Mouse (Mus musculus) adrenal gland, adult 18-20 months (tissue): ENCODE measurements at regions not wholly inside any gene's neighbourhood (a gene's known extent, or its start where the extent isn't known, plus 50 kb on each side); places are given as distances from the start of the nearest gene placed in this dataset.
"Not testable (repeated sequence)": the region's sequence is repeated elsewhere in the genome, so short reads cannot be mapped to it uniquely, and the experiment has no call there.

Experiments used
- DNase-seq, 2 experiments: peaks; one replicate each; pipeline ENCODE4 v3.0.0; 2021 to 2022; ENCODE audit warnings: low spot score in 2 of 2

- DNase-seq = not testable (repeated sequence)
Measured at GRCm38 (mm10) chrX:103129347-103129746, 57.1 kb downstream of the Nap1l2 start.

DNA sequence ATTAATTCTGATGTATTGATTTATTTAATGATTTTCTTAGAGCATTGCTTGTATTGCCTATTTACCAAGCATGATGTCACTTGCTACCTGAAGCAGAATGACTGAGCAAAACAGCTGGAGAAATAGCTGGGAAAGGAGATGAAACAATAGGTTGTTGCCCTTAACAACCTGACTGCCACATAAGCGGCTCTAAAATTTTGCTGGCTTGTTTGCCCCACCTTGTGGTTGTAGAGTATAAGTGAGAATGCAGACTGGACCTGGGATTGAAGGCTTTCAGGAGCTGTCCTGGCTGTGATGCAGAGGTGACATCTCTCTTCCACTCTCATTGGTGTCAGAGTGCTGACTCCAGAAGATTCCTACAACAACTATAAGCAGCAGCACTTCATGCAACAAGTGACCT, 77.3 kb downstream of the Nap1l2 start:
- DNase-seq = no peak

GRCm38 (mm10) chrX:103067730-103068621, 118.5 kb downstream of the Nap1l2 start:
- DNase-seq = not testable (repeated sequence)

- not testable (repeated sequence) for DNase-seq
Measured at GRCm38 (mm10) chrX:103067107-103067506, 119.3 kb downstream of the Nap1l2 start.

DNA sequence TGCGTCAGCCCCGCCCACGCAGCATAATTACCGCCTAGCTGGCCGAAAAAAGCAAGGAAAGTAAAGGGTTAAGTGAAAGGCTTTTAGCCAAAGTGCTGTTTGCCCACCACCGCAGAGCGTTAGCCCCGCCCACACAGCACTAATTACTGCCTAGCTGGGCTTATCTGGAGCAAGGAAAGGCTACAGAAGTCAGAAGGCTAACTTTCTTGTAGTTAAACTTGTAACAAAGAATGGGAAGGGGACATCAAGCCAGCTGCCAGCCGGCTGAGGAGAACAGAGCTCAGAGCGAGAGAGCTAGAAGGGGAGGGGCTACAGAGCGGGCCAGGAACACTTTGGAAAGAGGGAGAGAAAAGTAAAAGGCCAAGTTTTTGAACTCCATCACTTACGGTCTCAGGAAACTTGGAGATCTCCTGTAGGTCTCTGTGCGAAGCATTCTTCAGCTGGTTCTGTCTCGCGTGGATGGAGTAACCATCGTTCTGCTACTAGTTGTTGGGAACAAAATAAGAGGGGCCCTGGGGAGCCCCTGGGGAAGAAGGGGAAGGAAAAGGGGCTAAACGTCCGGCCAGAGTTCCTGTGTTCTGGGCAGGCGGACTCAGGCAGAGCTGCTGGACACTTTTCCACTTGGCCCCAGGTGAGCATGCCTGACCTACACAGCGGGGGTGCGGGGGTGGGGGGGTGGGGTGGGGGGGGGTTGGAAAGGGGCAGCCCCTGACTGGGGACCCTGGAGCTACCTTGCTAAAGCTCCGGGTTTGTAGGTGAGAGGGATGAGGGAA, 98.3 kb downstream of the 1700018G05Rik start:
- DNase-seq = peak; percentile 2 to 18

DNA sequence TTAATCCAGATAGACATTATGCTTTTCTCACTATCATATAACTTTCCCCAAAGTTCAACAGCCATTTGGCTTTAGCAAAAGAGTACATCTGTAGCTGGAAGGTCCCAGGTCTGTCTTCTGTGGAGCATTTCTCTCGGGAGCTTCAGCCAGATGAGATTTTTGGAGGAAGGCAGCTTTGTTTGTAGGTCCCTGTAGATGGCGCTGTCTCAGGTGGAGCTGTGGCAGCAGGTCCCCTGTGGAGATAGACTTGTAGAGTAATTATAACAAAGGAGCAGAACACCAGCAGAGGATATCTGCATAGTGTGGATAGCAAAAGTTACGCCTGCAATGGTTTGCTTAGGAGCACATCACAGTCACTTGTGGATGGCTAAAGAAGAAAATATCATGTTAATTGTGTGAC, 97.3 kb downstream of the 1700018G05Rik start:
- not testable (repeated sequence) for DNase-seq

DNA sequence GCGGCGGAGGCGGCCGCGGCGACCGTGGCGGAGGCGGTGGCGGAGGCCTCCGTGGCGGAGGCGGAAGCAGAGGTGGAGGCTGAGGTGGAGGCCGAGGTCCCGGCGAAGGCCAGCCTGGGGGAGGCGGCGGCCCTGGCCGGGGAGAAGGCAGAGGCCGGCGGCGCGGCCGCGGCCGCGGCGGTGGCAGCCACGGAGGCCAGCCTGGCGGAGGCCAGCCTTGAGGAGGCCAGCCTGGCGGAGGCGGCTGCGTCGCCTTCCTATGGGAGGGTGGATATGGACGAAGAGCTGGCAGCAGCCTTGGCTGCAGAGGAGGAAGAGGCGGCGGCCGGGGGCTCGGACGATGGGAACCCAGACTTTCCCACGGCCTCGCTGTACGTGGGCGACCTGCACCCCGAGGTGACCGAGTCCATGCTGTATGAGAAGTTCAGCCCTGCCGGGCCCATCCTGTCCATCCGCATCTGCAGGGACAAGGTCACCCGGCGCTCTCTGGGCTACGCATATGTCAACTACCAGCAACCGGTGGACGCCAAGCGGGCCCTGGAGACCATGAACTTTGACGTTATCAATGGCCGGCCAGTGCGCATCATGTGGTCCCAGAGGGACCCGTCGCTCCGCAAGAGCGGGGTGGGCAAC, 85.4 kb downstream of the 1700018G05Rik start:
- not testable (repeated sequence) for DNase-seq

DNA sequence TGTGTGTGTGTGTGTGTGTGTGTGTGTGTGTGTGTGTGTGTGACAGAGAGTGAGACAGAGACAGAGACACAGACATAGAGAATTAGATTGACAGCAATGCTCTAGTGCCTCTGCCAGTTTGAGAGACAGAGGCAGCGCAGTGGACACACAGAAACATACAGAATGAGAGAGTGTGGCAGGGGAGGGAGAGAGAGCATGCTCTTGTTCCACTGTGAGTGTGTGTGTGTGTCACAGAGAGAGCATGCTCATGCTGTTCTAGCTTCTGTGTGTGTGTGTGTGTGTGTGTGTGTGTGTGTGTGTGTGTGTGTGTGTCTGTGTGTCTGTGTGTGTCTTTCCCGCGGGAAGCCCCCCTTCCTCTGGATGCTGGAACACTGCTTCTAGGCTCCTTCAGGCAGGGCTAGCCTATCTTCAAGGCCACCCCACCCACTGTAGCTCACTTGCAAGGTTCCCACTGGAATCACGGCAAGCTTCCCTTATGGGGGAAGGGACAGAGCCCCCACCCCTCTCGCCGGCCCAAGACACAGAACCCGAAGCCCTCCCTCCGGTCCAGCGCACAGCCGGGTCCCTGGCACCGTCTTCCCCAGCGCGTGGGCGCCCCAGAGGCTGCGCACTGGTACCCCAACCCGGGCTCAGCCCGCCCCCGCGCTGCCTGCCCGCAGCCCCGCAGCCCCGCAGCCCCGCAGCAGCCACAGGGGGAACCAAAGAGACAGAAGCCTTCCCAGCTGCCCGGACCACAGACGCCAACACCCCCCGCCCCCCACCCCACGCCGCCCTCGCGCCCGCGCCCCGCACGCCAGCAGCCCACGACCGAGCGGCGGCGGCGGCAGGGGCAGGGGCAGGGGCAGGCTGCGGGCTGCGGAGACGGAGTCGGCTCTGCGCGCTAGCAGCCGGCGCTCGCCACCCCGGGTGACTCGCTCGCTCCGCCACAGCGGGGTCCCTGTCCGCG, 84.4 kb downstream of the 1700018G05Rik start:
- DNase-seq = not testable (repeated sequence)

DNA sequence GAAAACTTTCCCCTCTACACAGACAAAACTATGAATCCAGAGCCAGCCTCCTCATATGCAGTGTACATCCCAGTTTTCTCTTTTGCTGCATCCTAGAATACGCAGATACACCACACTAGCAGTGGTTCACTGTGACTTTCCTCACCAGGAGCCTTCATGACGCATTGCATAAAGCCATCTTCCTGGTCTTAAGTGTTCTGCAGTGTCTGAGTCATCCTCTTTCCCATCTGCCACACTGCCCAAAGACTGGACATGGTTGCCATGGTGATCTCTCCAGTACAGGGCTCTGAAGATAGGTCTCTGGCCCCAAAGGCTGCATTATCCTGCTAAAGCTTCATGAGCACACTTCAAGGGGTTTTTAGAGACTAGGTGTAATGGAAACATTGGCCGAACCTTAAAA, 65.8 kb downstream of the 1700018G05Rik start:
- not testable (repeated sequence) for DNase-seq
